Mouse (Mus musculus): ENCODE measurements around the gene C530025M09Rik. TPM values are rescaled to one million over a fixed set of nuclear protein-coding genes. Genes with fewer than 3 reads are reported as not detected.

C530025M09Rik gene
- not detected for total RNA-seq (2023)

GRCm38 (mm10) chr2:149830536-149831458, at the start of gene C530025M09Rik:
C530025M09Rik (minus strand) TSS chr2:149831213.

DNA sequence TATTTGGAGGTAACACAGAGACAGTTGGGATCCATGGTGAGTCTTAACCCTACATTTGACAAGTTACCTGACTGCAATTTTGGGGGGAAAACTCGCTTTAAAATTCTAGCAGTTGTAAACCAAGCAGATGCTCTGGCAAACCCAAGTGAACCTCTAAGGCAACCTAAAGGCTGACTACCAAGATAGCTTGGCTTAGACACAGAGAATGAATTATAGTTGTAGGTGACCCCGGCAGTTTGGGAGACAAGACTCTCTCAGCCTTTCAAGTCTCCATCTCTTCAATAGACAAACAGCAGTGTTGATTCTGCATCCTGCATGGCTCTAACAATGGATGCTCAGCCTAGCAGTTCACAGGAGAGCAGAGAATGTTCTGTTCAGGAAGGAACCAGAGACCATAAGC, 2.1 kb downstream of the C530025M09Rik start, which contains the start of gene Syndig1:
TSS of gene Syndig1 (plus strand) at position 301 of the 400 bp plus-strand sequence.

Other genes with a start within 250 kb of the C530025M09Rik start
- gene Syndig1, start 2.0 kb downstream of the C530025M09Rik start, total RNA-seq (2023): not detected

Data from neutrophil, adult 59 days (primary cell).